ENCODE assay signal across 20 mouse cellular contexts in genomic region chr13:95494812-95495211, GRCm38 (mm10). TPM values are rescaled to one million over a fixed set of nuclear protein-coding genes. Genes with fewer than 3 reads are reported as not detected.
DNase-seq lines count a peak whose midpoint lies in the region; ATAC-seq and TF ChIP-seq lines count a peak whose summit lies in the region.
"Had no signal": no experiment of that assay in that cellular context is flagged by ENCODE, and none has a peak within 500 bp of the region (broad histone marks: within the 10 kb centered on the region; RNA-seq: fewer than 3 reads in every experiment).

No protein-coding gene starts in this region.

- no peak for TF ChIP-seq POLR2A in bone marrow macrophage, adult 2 months (IDR thresholded peaks at IDR 0.05; ENCODE audit: borderline replicate concordance, low read depth, low read length)

- no peak for TF ChIP-seq EP300 in liver, postnatal 0 days (IDR thresholded peaks at IDR 0.05; ENCODE audit: low read depth)

- no peak for ATAC-seq in heart, embryonic 13.5 days (ENCODE audit: extremely low read depth, insufficient number of reproducible peaks, low FRiP score, low TSS enrichment)
- ATAC-seq in liver, postnatal 0 days, result no peak
- ATAC-seq in neutrophil, adult 5-6 weeks (ENCODE audit: extremely low read depth, insufficient number of reproducible peaks, low FRiP score, poor library complexity, severe bottlenecking), result 0 out of 2 replicates have a peak, but pooled peaks have one; percentile 7
- ATAC-seq in forebrain, embryonic 16.5 days, result no peak
- ATAC-seq in hindbrain, embryonic 13.5 days (ENCODE audit: low FRiP score), result no peak

- TF ChIP-seq CTCF in liver, postnatal 0 days (IDR thresholded peaks at IDR 0.05; ENCODE audit: low read depth), result no peak
- no peak for TF ChIP-seq CTCF in bone marrow macrophage, adult 2 months (IDR thresholded peaks at IDR 0.05; ENCODE audit: low read depth, low read length)

- H3K4me1 ChIP-seq in heart, embryonic 13.5 days, result peaks cover 23% of the 10 kb centered on the region
- H3K4me1 ChIP-seq in liver, postnatal 0 days (ENCODE audit: insufficient read depth), result peaks cover 9% of the 10 kb centered on the region
- peaks cover 14% of the 10 kb centered on the region for H3K4me1 ChIP-seq in bone marrow macrophage, adult 2 months (ENCODE audit: control insufficient read depth, insufficient read depth, low read length)
- H3K4me1 ChIP-seq in forebrain, embryonic 16.5 days (replicated peaks; ENCODE audit: control insufficient read depth, insufficient read depth, low read length), result no peaks in the 10 kb centered on the region
- no peaks in the 10 kb centered on the region; the same call in 1 of the 2 replicates for H3K4me1 ChIP-seq in hindbrain, embryonic 13.5 days (replicated peaks)
- H3K4me1 ChIP-seq: liver, embryonic 15.5 days had no signal

- 0 out of 2 replicates have a peak overlapping the region, but pooled peaks have one; percentile 25 for H3K9ac ChIP-seq in heart, embryonic 13.5 days
- H3K9ac ChIP-seq in liver, postnatal 0 days (replicated peaks), result no peak overlapping the region
- no peak overlapping the region for H3K9ac ChIP-seq in forebrain, embryonic 16.5 days (replicated peaks; ENCODE audit: low read depth, low read length)
- no peak overlapping the region for H3K9ac ChIP-seq in hindbrain, embryonic 13.5 days
- H3K9ac ChIP-seq: liver, embryonic 15.5 days had no signal

- H3K27me3 ChIP-seq in heart, embryonic 13.5 days (replicated peaks), result no peaks in the 10 kb centered on the region
- no peaks in the 10 kb centered on the region for H3K27me3 ChIP-seq in liver, postnatal 0 days (ENCODE audit: insufficient read depth, low read length)
- no peaks in the 10 kb centered on the region for H3K27me3 ChIP-seq in forebrain, embryonic 16.5 days (replicated peaks; ENCODE audit: control insufficient read depth, insufficient read depth, low read length)
- H3K27me3 ChIP-seq in hindbrain, embryonic 13.5 days, result no peaks in the 10 kb centered on the region
- H3K27me3 ChIP-seq: liver, embryonic 15.5 days had no signal

- H3K27ac ChIP-seq in heart, embryonic 13.5 days (replicated peaks), result 0 out of 2 replicates have a peak overlapping the region, but pooled peaks have one; percentile 3
- 0 out of 2 replicates have a peak overlapping the region, but pooled peaks have one; percentile 13 for H3K27ac ChIP-seq in liver, postnatal 0 days (ENCODE audit: low read depth)
- H3K27ac ChIP-seq in bone marrow macrophage, adult 2 months (ENCODE audit: insufficient read depth, low read depth, low read length), result peak overlapping the region; percentile 45
- H3K27ac ChIP-seq in forebrain, embryonic 16.5 days (ENCODE audit: low read length), result no peak overlapping the region
- H3K27ac ChIP-seq in hindbrain, embryonic 13.5 days, result no peak overlapping the region
- H3K27ac ChIP-seq: liver, embryonic 15.5 days had no signal

- WGBS in heart, embryonic 13.5 days, result 58% methylated on average over 8 of the region's 8 CpGs
- 44% methylated on average over 8 of the region's 8 CpGs for WGBS in liver, postnatal 0 days (ENCODE audit: insufficient replicate concordance)
- WGBS in forebrain, embryonic 16.5 days, result 85% methylated on average over 8 of the region's 8 CpGs
- 87% methylated on average over 8 of the region's 8 CpGs for WGBS in hindbrain, embryonic 13.5 days

- no peak overlapping the region for H3K4me2 ChIP-seq in heart, embryonic 13.5 days
- no peak overlapping the region for H3K4me2 ChIP-seq in liver, postnatal 0 days (ENCODE audit: low read depth, low read length)
- no peak overlapping the region for H3K4me2 ChIP-seq in forebrain, embryonic 16.5 days (ENCODE audit: low read length)
- no peak overlapping the region for H3K4me2 ChIP-seq in hindbrain, embryonic 13.5 days
- H3K4me2 ChIP-seq: liver, embryonic 15.5 days; midbrain, embryonic 11.5 days had no signal

- no peaks in the 10 kb centered on the region for H3K9me3 ChIP-seq in heart, embryonic 13.5 days
- no peaks in the 10 kb centered on the region for H3K9me3 ChIP-seq in liver, postnatal 0 days (ENCODE audit: low read length)
- no peaks in the 10 kb centered on the region for H3K9me3 ChIP-seq in forebrain, embryonic 16.5 days (ENCODE audit: control insufficient read depth, low read length)
- no peaks in the 10 kb centered on the region for H3K9me3 ChIP-seq in hindbrain, embryonic 13.5 days
- H3K9me3 ChIP-seq: liver, embryonic 15.5 days had no signal

- no peak overlapping the region for H3K4me3 ChIP-seq in heart, embryonic 13.5 days
- no peak overlapping the region for H3K4me3 ChIP-seq in liver, postnatal 0 days (ENCODE audit: low read depth, low read length)
- H3K4me3 ChIP-seq in bone marrow macrophage, adult 2 months (ENCODE audit: insufficient read depth, low read length), result peak overlapping the region; percentile 22
- no peak overlapping the region for H3K4me3 ChIP-seq in forebrain, embryonic 16.5 days (replicated peaks; ENCODE audit: low read length)
- H3K4me3 ChIP-seq in hindbrain, embryonic 13.5 days, result no peak overlapping the region
- H3K4me3 ChIP-seq: liver, embryonic 15.5 days; myocyte had no signal

- intact Hi-C loops in heart, postnatal 14 days (cut with DNase I), result no loop called here

- no peaks in the 10 kb centered on the region for H3K36me3 ChIP-seq in heart, embryonic 13.5 days
- no peaks in the 10 kb centered on the region for H3K36me3 ChIP-seq in liver, postnatal 0 days (replicated peaks; ENCODE audit: insufficient read depth, low read length)
- no peaks in the 10 kb centered on the region for H3K36me3 ChIP-seq in forebrain, embryonic 16.5 days (ENCODE audit: control insufficient read depth, insufficient read depth)
- H3K36me3 ChIP-seq in hindbrain, embryonic 13.5 days, result no peaks in the 10 kb centered on the region
- H3K36me3 ChIP-seq: liver, embryonic 15.5 days had no signal

- DNase-seq in heart, postnatal 14 days, result no peak
- DNase-seq in liver, postnatal 0 days, result no peak
- no peak for DNase-seq in liver
- DNase-seq: adrenal gland, adult 2 months; cerebellum, adult 9-11 months; heart, postnatal 4 days; right cerebral cortex, postnatal 14 days; thymus, postnatal 36 days had no signal

RNA-seq across cellular contexts. Expression of gene S100z, which starts 16.3 kb away (rescaled TPM):
- polyA plus RNA-seq in heart, embryonic 13.5 days (2015; fragmentation: Nextera tagmentation; extraction: Ambion mirVana), result not detected in 2 replicates
- total RNA-seq in heart, postnatal 14 days (2021), result not detected
- polyA plus RNA-seq in liver, postnatal 0 days (2015; fragmentation: Nextera tagmentation; extraction: Ambion mirVana), result not detected in 2 replicates
- not detected in 2 replicates for polyA plus RNA-seq in bone marrow macrophage, adult 2 months (2012; ENCODE audit: insufficient read depth, insufficient read length, missing spikeins)
- total RNA-seq in neutrophil, adult 5-6 weeks (2017), result not detected in 2 replicates
- polyA plus RNA-seq in forebrain, embryonic 16.5 days (2015; fragmentation: Nextera tagmentation; extraction: Ambion mirVana), result not detected in 2 replicates
- not detected in 2 replicates for polyA plus RNA-seq in hindbrain, embryonic 13.5 days (2015; fragmentation: Nextera tagmentation; extraction: Ambion mirVana)
- total RNA-seq: adrenal gland, adult 2 months; ES-E14; heart, postnatal 4 days; layer of hippocampus, adult 8-10 months; left cerebral cortex, postnatal 25 days had no signal
- polyA plus RNA-seq: adrenal gland, adult 2 months; intestine, embryonic 14.5 days; liver, embryonic 15.5 days; midbrain, embryonic 11.5 days; myocyte had no signal

RNA-seq across cellular contexts. Expression of gene F2rl1, which starts 30.2 kb away (rescaled TPM):
- polyA plus RNA-seq in heart, embryonic 13.5 days (2015; fragmentation: Nextera tagmentation; extraction: Ambion mirVana), result 0.27 and 0.59 TPM in 2 replicates
- under 1 TPM; 0.55 to 0.78 TPM for total RNA-seq in heart, postnatal 14 days (2021)
- 0.20 and 0.31 TPM in 2 replicates for polyA plus RNA-seq in liver, postnatal 0 days (2015; fragmentation: Nextera tagmentation; extraction: Ambion mirVana)
- not detected in 2 replicates for polyA plus RNA-seq in bone marrow macrophage, adult 2 months (2012; ENCODE audit: insufficient read depth, insufficient read length, missing spikeins)
- 5.4 and 5.5 TPM in 2 replicates for total RNA-seq in neutrophil, adult 5-6 weeks (2017)
- polyA plus RNA-seq in forebrain, embryonic 16.5 days (2015; fragmentation: Nextera tagmentation; extraction: Ambion mirVana), result 0.11 TPM in 1 of 2 replicates, not detected in the other
- not detected in 2 replicates for polyA plus RNA-seq in hindbrain, embryonic 13.5 days (2015; fragmentation: Nextera tagmentation; extraction: Ambion mirVana)
- polyA plus RNA-seq: myocyte had no signal

RNA-seq across cellular contexts. Expression of gene Crhbp, which starts 50.1 kb away (rescaled TPM):
- polyA plus RNA-seq in heart, embryonic 13.5 days (2015; fragmentation: Nextera tagmentation; extraction: Ambion mirVana), result 0.13 and 0.14 TPM in 2 replicates
- not detected for total RNA-seq in heart, postnatal 14 days (2021)
- 0.11 and 0.18 TPM in 2 replicates for polyA plus RNA-seq in liver, postnatal 0 days (2015; fragmentation: Nextera tagmentation; extraction: Ambion mirVana)
- not detected in 2 replicates for polyA plus RNA-seq in bone marrow macrophage, adult 2 months (2012; ENCODE audit: insufficient read depth, insufficient read length, missing spikeins)
- total RNA-seq in neutrophil, adult 5-6 weeks (2017), result not detected in 2 replicates
- 0.93 and 1.2 TPM in 2 replicates for polyA plus RNA-seq in forebrain, embryonic 16.5 days (2015; fragmentation: Nextera tagmentation; extraction: Ambion mirVana)
- polyA plus RNA-seq in hindbrain, embryonic 13.5 days (2015; fragmentation: Nextera tagmentation; extraction: Ambion mirVana), result 8.4 and 9.3 TPM in 2 replicates
- total RNA-seq: heart, postnatal 4 days had no signal
- polyA plus RNA-seq: adrenal gland, adult 2 months had no signal

Comparison
In these comparisons a context has a peak if more than half of its experiments do, and no peak if none do; other contexts are left out.
1. H3K27ac ChIP-seq: peak in heart, embryonic 13.5 days (single experiment), liver, postnatal 0 days (single experiment) and bone marrow macrophage, adult 2 months (single experiment); none in forebrain, embryonic 16.5 days (single experiment) and hindbrain, embryonic 13.5 days (single experiment).